Mouse (Mus musculus) thymus, postnatal 25 days (tissue): ENCODE measurements around the gene Adgrb3.
"Not testable (repeated sequence)": the region's sequence is repeated elsewhere in the genome, so short reads cannot be mapped to it uniquely, and the experiment has no call there.

Experiments used
- DNase-seq: peaks from one replicate; pipeline ENCODE4 v3.0.0; 2022

Gene Adgrb3

DNA sequence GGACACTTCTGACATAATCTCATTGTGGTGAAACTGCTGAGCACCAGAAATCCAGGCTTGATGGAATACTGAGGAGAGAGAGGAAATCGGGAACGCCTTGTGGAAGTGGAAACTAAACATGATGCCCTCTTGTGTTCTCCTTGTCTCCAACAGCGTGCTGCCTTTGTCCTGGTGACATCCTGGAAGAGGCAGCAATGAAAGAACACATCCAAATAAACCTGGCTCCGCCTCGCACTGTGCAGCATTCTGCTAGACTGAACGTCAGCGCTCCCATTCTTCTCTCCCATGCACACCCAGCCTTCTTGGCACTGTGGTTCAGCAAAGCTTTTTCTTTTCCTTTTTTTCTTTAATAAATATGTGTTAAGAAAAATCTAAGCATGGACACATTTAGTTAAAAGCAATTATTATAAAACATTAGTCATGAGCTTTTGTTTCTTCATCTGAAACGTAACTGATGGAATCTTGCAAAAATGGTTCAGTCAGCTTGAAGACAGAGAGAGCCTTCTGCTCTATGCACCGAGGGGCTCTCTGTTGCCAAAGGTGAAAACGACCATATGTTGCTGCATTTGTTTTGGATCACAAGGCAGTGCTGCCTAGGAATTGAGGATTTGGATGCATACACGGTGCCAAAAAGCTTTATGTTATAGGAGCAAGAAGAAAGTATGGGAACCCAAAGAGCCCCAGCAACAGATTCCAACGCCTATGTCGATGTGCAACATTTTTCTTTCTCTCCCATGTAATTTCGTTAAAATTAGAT is 743.7 kb downstream of the Adgrb3 start:
- no peak for DNase-seq

DNA sequence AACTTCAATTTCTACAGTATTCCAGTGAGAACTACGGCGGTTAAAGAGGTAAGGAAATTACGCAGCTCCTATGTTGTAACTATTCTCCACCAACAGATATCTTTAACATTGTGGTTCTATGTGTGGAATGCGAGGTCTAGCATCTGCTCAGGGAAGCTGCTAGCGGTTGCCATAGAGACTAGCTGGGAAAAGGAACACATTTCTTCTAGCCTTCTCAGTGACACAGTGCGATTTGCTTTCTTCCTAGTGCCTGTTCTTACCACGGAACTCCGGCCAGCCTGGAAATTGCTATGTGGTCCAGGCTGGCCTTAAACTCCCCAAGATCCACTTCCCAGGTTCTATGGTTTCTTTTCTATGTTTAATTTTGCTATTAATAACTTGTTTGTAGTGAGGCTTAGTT is 747.1 kb downstream of the Adgrb3 start:
- no peak for DNase-seq

GRCm38 (mm10) chr1:25081265-25081849 is 748.1 kb downstream of the Adgrb3 start:
- DNase-seq, result no peak

DNA sequence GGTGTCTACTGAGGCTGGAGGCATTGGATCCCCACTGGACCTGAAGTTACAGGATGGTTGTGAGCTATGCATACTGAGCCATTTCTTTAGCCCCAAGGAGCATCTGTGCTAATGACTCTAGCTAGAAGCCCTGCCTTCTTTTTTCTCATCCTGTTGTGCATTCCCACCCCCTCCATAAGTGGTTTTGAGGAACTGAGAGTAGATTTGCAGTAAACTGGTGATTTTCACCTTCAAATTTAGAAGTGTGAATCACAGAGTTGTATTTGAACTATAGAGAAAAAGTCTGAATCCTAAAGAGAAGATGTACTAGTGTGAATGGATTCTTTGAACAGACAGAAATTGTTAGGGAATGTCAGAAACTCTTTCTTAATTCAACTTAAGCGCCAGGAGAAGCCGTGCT is 750.1 kb downstream of the Adgrb3 start:
- no peak for DNase-seq

GRCm38 (mm10) chr1:25075952-25076351 is 753.6 kb downstream of the Adgrb3 start:
- no peak for DNase-seq

- no peak for DNase-seq
Observed at GRCm38 (mm10) chr1:25063964-25064363, 765.5 kb downstream of the Adgrb3 start.

- no peak for DNase-seq
Observed at GRCm38 (mm10) chr1:25060935-25061334, 768.6 kb downstream of the Adgrb3 start.

DNA sequence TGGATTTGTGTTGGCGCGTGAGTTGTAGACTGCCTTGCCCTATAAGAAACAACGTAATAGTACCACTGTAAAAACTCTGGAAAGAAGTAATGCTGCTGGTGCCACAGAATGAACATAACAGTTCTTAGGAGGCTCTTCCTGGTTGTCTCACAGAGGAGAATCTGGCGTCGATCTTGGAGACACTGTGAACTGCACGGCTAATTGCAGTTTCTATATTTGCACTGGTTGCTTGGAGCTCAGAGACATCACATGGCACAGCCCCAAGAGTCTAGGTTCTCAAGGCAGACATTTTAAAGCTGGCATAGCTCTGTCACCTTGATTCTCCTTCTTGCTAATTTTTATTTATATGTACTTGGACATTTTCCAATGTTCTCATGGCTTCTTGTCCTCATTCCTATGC is 769.3 kb downstream of the Adgrb3 start:
- DNase-seq, result no peak

DNA sequence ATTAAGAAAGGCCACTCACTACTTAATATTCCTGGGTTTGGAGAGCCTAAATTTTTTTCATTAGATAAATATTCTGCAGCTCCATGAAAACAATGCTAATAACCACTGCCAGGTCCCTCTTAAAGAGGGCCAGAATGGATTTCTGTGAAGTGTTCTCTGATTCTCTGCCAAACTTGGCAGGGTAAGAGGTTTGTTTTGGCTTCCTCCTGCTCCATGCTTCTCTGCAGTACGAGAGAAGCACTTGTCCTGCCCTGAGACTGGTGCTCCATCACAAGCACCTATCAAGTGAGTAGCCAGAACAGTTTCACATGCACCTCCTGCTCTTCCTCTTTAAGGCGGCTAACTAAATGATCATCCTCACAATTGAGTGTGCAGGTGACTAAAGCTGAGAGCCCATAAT is 771.9 kb downstream of the Adgrb3 start:
- no peak for DNase-seq

GRCm38 (mm10) chr1:25057212-25057611 is 772.3 kb downstream of the Adgrb3 start:
- no peak for DNase-seq

GRCm38 (mm10) chr1:25042091-25042490 is 787.4 kb downstream of the Adgrb3 start:
- no peak for DNase-seq

- no peak for DNase-seq
Observed at GRCm38 (mm10) chr1:25034161-25034560, 795.3 kb downstream of the Adgrb3 start.

DNA sequence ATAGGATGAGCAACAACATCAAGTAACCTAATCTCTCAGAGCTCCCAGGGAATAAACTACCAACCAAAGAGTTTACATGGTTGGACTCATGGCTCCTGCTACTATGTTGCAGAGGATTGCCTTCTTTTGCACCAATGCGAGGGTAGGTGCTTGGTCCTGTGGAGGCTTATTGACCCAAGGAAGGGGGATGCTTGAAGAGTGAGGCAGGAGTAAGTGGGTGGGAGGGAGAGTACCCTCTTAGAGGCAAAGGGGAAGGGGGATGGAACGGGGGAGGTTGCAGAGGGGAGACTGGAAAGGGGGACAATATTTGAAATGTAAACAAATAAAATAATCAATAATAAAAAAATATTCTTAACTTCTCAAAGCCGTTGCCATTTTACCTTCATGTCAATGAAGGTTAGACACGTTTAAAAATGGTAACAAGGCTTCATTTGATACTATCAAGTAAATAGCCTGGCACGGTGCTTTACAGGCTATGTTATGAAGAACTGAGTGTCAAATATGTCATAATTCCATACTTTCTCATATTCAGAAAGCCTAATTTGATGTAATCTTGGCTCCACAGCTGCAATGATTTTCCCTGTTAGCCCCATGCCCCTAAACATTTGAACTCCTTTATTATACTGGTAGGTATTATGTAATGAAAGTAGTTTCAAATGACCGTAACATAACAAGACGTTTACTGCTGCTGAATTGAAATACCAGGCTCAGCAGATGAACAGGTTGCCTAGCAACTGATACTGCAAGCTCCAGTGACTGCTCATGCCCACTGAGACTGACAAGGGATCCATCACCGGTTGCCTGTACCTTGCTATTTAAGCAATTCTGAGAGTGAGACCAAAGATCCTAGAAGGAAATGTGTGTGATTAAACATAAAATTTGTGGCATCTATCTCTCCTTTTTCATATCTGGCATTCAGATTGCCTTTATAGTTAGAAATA is 796.1 kb downstream of the Adgrb3 start:
- DNase-seq, result no peak

DNA sequence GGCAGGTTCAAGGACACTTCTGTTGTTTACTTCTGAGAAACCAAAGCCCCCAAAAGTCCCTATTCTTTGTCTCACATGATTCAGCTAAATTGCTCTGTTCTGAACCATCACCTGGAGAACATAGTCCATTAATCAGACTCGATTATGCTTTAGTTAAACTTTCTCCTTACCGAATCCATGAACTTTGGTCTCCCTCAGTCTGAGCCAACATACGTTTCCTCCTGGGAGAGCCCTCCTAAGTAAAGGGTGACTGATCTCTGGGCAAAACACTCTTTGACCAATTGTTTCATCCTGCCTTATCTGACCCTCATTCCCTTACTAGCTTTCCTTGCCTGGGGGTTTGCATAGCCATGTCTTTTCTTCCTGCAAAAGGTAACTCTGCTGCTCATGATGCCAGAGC is 806.4 kb downstream of the Adgrb3 start:
- no peak for DNase-seq

DNA sequence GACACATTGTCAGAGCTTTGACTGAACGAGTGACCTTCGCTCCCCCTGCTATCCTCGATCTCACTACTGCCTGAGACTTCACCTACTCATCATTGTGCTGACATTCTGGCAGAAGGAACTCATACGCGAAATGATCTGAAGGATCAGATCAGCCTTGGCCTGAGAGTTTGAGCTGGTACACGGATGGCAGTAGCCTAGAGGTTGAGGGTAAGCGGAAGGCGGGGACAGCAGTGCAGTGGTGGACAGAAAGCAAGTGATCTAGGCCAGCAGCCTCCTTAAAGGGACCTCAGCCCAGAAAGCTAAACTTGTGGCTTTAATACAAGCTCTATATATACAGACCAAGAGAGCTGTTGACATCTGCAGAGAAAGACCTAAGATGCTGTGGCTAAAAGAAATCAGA is 811.7 kb downstream of the Adgrb3 start:
- not testable (repeated sequence) for DNase-seq
